Mouse (Mus musculus) cerebellum, adult 2 months (tissue): Measurements from ENCODE around the gene Coq10a.
A peak's percentile ranks its signal among the peaks of the same experiment; 100 is the strongest.

Experiments used
- CTCF ChIP-seq: fragments of 200-500 bp; IDR thresholded peaks from 2 replicates; pipeline ENCODE4 v1.5.1; 2011; ENCODE audit warnings: low read depth, mild to moderate bottlenecking, control low read depth, low read length, moderate library complexity, borderline replicate concordance; ENCODE audit not compliant: insufficient read depth
- POLR2A ChIP-seq: fragments of 200-500 bp; IDR thresholded peaks from 2 replicates; pipeline ENCODE4 v1.6.1; 2011; ENCODE audit warnings: low read length, control low read depth, borderline replicate concordance; ENCODE audit not compliant: insufficient read depth

- TF ChIP-seq POLR2A (no peak), CTCF (0 out of 2 replicates have a peak, but pooled peaks have one; percentile 14)
Observed at GRCm38 (mm10) chr10:128327610-128328009, 41.2 kb downstream of the Coq10a start.
